Mouse (Mus musculus) thymus, adult 2 months (tissue): Measurements from ENCODE around the gene Scgb1b7. TPM values are rescaled to one million over a fixed set of nuclear protein-coding genes. Genes with fewer than 3 reads are reported as not detected.
"Not testable (repeated sequence)": the region's sequence is repeated elsewhere in the genome, so short reads cannot be mapped to it uniquely, and the experiment has no call there.

ENCODE experiments used
- DNase-seq: peaks from one replicate; pipeline ENCODE4 v3.0.0; 2021
- H3K27ac ChIP-seq: fragments of 200-500 bp; 2 replicates; pipeline ENCODE4 v1.5.1; 2012; ENCODE audit warnings: low read length, control low read depth; ENCODE audit not compliant: control insufficient read depth, insufficient read depth
- H3K27me3 ChIP-seq: fragments of 200-500 bp; 2 replicates; pipeline ENCODE4 v1.6.1; 2012; ENCODE audit warnings: mild to moderate bottlenecking, low read length, moderate library complexity, mixed read lengths; ENCODE audit not compliant: control insufficient read depth, insufficient read depth
- H3K36me3 ChIP-seq: fragments of 200-500 bp; 2 replicates; pipeline ENCODE4 v1.6.1; 2012; ENCODE audit warnings: mild to moderate bottlenecking, low read length, moderate library complexity; ENCODE audit not compliant: control insufficient read depth, insufficient read depth
- H3K4me1 ChIP-seq: fragments of 200-500 bp; replicated peaks from 2 replicates; pipeline ENCODE4 v1.6.1; 2012; ENCODE audit warnings: low read length; ENCODE audit not compliant: control insufficient read depth, insufficient read depth
- H3K4me3 ChIP-seq: fragments of 200-500 bp; 2 replicates; pipeline ENCODE4 v1.5.1; 2012; ENCODE audit warnings: mild to moderate bottlenecking, low read length, control low read depth, moderate library complexity; ENCODE audit not compliant: control insufficient read depth, insufficient read depth
- WGBS: fragments of 180-500 bp; shearing (Covaris S2); methylation state at CpG from one replicate; pipeline ENCODE4 v1.1.7; 2018; 5-methylcytosine and 5-hydroxymethylcytosine counted together
- polyA plus RNA-seq: library from polyadenylated mRNA; depleted of rRNA; stranded (reverse); fragments of >200 nt; gene quantifications from 2 replicates; pipeline ENCODE4 v1.2.3, GENCODE M21; 2012; rRNA removed

The Scgb1b7 gene
- not detected in 2 replicates for polyA plus RNA-seq

DNA sequence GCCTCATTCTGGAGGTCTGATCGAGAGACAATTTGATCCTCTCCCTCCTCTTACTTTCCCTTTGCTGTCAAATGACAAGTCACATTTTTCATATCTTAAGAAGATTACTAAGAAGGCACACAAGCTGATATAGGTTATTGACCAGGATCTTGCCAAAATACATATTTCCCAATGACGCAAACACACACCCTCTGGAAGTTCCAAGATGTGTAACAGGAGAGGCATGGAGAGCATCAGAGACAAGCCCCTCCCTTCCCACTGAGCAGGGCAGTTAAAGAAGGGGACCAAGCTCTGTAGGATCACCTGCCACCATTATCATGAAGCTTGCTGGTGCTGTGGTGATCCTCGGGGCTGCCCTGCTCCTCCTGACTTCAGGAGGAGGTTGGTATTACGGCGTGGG, at the start of gene Scgb1b7:
TSS of gene Scgb1b7 (plus strand) at position 301 of the 400 bp plus-strand sequence.
- H3K27ac ChIP-seq, H3K4me1 ChIP-seq, DNase-seq, H3K27me3 ChIP-seq, H3K36me3 ChIP-seq, H3K4me3 ChIP-seq: not testable (repeated sequence)
- 82% methylated on average over 5 of the region's 5 CpGs for WGBS

DNA sequence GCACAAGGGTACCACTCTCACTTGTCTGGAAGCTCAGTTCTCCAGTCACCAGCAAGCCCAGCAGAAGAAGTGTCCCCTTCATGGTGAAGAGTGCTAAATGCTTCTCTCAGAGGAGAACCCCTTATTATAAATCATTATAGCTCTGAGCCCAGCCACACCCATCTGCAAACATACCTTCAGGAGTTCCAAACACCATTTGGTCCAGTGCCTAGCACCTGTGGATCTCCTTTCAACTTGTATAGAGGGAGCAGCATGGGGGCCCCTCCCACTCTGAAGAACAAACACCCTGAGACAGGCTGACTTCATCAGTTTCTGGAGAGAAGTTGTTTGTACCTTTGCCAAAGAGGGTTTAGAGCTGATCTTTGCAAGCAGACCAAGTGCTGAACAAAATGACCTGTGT, 6.8 kb upstream of the Scgb1b7 start, which contains the start of gene Scgb2b7:
TSS of gene Scgb2b7 (minus strand) at position 101 of the 400 bp plus-strand sequence.
- H3K27me3 ChIP-seq, H3K4me3 ChIP-seq, H3K4me1 ChIP-seq, DNase-seq, H3K27ac ChIP-seq, H3K36me3 ChIP-seq: not testable (repeated sequence)

Other genes with a start within 250 kb of the Scgb1b7 start
- gene Scgb2b7, start 6.9 kb upstream of the Scgb1b7 start, polyA plus RNA-seq = not detected in 2 replicates